Mouse (Mus musculus) liver, embryonic 13.5 days (tissue): ENCODE results near the gene Phactr1. TPM values are rescaled to one million over a fixed set of nuclear protein-coding genes. Genes with fewer than 3 reads are reported as not detected.

Experiments used
- ATAC-seq: fragments of 200-750 bp; cut with Nextera tagmentation; 2 replicates; pipeline ENCODE4 v1.8.0; 2017; ENCODE audit warnings: low read depth, mild to moderate bottlenecking, moderate number of reproducible peaks, moderate library complexity
- DNase-seq: peaks from one replicate; pipeline ENCODE4 v3.0.0; 2022
- H3K27ac ChIP-seq: fragments of 300-500 bp; sonication (generic); 2 replicates; pipeline ENCODE4 v1.5.1; 2015; ENCODE audit warnings: moderate library complexity, mild to moderate bottlenecking, inconsistent platforms
- H3K27me3 ChIP-seq: fragments of 300-500 bp; sonication (generic); 2 replicates; pipeline ENCODE4 v1.6.1; 2015; ENCODE audit warnings: mild to moderate bottlenecking, inconsistent platforms
- H3K36me3 ChIP-seq: fragments of 300-500 bp; sonication (generic); 2 replicates; pipeline ENCODE4 v1.6.1; 2015; ENCODE audit warnings: mild to moderate bottlenecking, inconsistent platforms
- H3K4me1 ChIP-seq: fragments of 300-500 bp; sonication (generic); replicated peaks from 2 replicates; pipeline ENCODE4 v1.6.1; 2015; ENCODE audit warnings: inconsistent platforms
- H3K4me2 ChIP-seq: fragments of 300-500 bp; sonication (generic); 2 replicates; pipeline ENCODE4 v1.6.1; 2015; ENCODE audit warnings: inconsistent platforms, mild to moderate bottlenecking, moderate library complexity
- H3K4me3 ChIP-seq: fragments of 300-500 bp; sonication (generic); replicated peaks from 2 replicates; pipeline ENCODE4 v1.5.1; 2015; ENCODE audit warnings: mild to moderate bottlenecking, inconsistent platforms
- H3K9ac ChIP-seq: fragments of 300-500 bp; sonication (generic); 2 replicates; pipeline ENCODE4 v1.6.1; 2015; ENCODE audit warnings: mild to moderate bottlenecking, inconsistent platforms
- H3K9me3 ChIP-seq: fragments of 300-500 bp; sonication (generic); replicated peaks from 2 replicates; pipeline ENCODE4 v1.6.1; 2016; ENCODE audit warnings: inconsistent platforms
- WGBS: fragments of 180-500 bp; shearing (Covaris S2); methylation state at CpG from one replicate; pipeline ENCODE4 v1.1.7; 2015; ENCODE audit not compliant: insufficient replicate concordance; 5-methylcytosine and 5-hydroxymethylcytosine counted together
- polyA plus RNA-seq: library from polyadenylated mRNA; unstranded; fragments of >200 nt; fragmentation: Nextera tagmentation; extraction: Ambion mirVana; gene quantifications from 2 replicates; pipeline ENCODE4 v1.2.1, GENCODE M21; 2015

Phactr1 gene
- polyA plus RNA-seq, 1 experiment from 2014 or later, result 0.24 TPM

- no peaks in the 10 kb centered on the region for H3K36me3 ChIP-seq
- no peak overlapping the region for H3K9ac ChIP-seq
- ATAC-seq (no peak), DNase-seq (no peak)
- no peak overlapping the region for H3K27ac ChIP-seq
- no peaks in the 10 kb centered on the region for H3K27me3 ChIP-seq
- 54% methylated on average over 3 of the region's 3 CpGs for WGBS
- H3K4me1 ChIP-seq, result no peaks in the 10 kb centered on the region
- H3K4me3 ChIP-seq, result no peak overlapping the region
- H3K4me2 ChIP-seq, result no peak overlapping the region
- H3K9me3 ChIP-seq, result no peaks in the 10 kb centered on the region
Observed at GRCm38 (mm10) chr13:43009596-43009995, 329.2 kb downstream of the Phactr1 start.

- ATAC-seq (no peak), DNase-seq (no peak)
- H3K27me3 ChIP-seq, result no peaks in the 10 kb centered on the region
- H3K4me2 ChIP-seq, result no peak overlapping the region
- no peaks in the 10 kb centered on the region for H3K4me1 ChIP-seq
- H3K4me3 ChIP-seq, result no peak overlapping the region
- no peaks in the 10 kb centered on the region for H3K9me3 ChIP-seq
- no peak overlapping the region for H3K9ac ChIP-seq
- no peak overlapping the region for H3K27ac ChIP-seq
- no peaks in the 10 kb centered on the region for H3K36me3 ChIP-seq
- 60% methylated on average over 3 of the region's 3 CpGs for WGBS
Observed at GRCm38 (mm10) chr13:43011516-43011915, 331.1 kb downstream of the Phactr1 start.

GRCm38 (mm10) chr13:43013984-43014383 is 333.6 kb downstream of the Phactr1 start:
- H3K36me3 ChIP-seq, result no peaks in the 10 kb centered on the region
- no peak overlapping the region for H3K4me3 ChIP-seq
- no peak overlapping the region for H3K27ac ChIP-seq
- ATAC-seq (no peak), DNase-seq (no peak)
- no peaks in the 10 kb centered on the region for H3K27me3 ChIP-seq
- H3K9ac ChIP-seq, result no peak overlapping the region
- no peaks in the 10 kb centered on the region for H3K9me3 ChIP-seq
- no peak overlapping the region for H3K4me2 ChIP-seq
- no peaks in the 10 kb centered on the region for H3K4me1 ChIP-seq
- 78% methylated on average over 4 of the region's 4 CpGs for WGBS

- WGBS, result 68% methylated on average over 6 of the region's 6 CpGs
- Histone ChIP-seq H3K27me3 (no peaks in the 10 kb centered on the region), H3K9me3 (no peaks in the 10 kb centered on the region), H3K4me3 (no peak overlapping the region), H3K36me3 (no peaks in the 10 kb centered on the region), H3K9ac (no peak overlapping the region), H3K27ac (no peak overlapping the region), H3K4me1 (no peaks in the 10 kb centered on the region), H3K4me2 (no peak overlapping the region)
- DNase-seq (no peak), ATAC-seq (no peak)
Observed at GRCm38 (mm10) chr13:43015768-43016167, 335.3 kb downstream of the Phactr1 start.

GRCm38 (mm10) chr13:43018863-43019262 is 338.4 kb downstream of the Phactr1 start:
- H3K27ac ChIP-seq, result no peak overlapping the region
- WGBS, result 62% methylated on average over 5 of the region's 5 CpGs
- no peaks in the 10 kb centered on the region for H3K9me3 ChIP-seq
- no peak overlapping the region for H3K9ac ChIP-seq
- no peak overlapping the region for H3K4me2 ChIP-seq
- no peaks in the 10 kb centered on the region for H3K27me3 ChIP-seq
- no peak for ATAC-seq
- no peak for DNase-seq
- no peak overlapping the region for H3K4me3 ChIP-seq
- no peaks in the 10 kb centered on the region for H3K4me1 ChIP-seq
- H3K36me3 ChIP-seq, result no peaks in the 10 kb centered on the region

GRCm38 (mm10) chr13:43021031-43021430 is 340.6 kb downstream of the Phactr1 start:
- no peaks in the 10 kb centered on the region for H3K27me3 ChIP-seq
- WGBS, result 72% methylated on average over 6 of the region's 6 CpGs
- no peak for DNase-seq

GRCm38 (mm10) chr13:43023005-43023404 is 342.6 kb downstream of the Phactr1 start:
- no peaks in the 10 kb centered on the region for H3K4me1 ChIP-seq
- H3K4me3 ChIP-seq, result no peak overlapping the region
- ATAC-seq, result no peak
- no peak for DNase-seq
- no peaks in the 10 kb centered on the region for H3K27me3 ChIP-seq
- no peak overlapping the region for H3K4me2 ChIP-seq
- WGBS, result 69% methylated on average over 5 of the region's 5 CpGs
- H3K27ac ChIP-seq, result no peak overlapping the region
- H3K9me3 ChIP-seq, result no peaks in the 10 kb centered on the region
- H3K36me3 ChIP-seq, result no peaks in the 10 kb centered on the region
- no peak overlapping the region for H3K9ac ChIP-seq

More at GRCm38 (mm10) chr13:43021031-43021430, 340.6 kb downstream of the Phactr1 start:
- ATAC-seq, result no peak
- H3K4me2 ChIP-seq, result no peak overlapping the region
- H3K4me1 ChIP-seq, result no peaks in the 10 kb centered on the region
- H3K27ac ChIP-seq, result no peak overlapping the region
- H3K9ac ChIP-seq, result no peak overlapping the region
- no peaks in the 10 kb centered on the region for H3K36me3 ChIP-seq
- no peak overlapping the region for H3K4me3 ChIP-seq
- H3K9me3 ChIP-seq, result no peaks in the 10 kb centered on the region

- Histone ChIP-seq H3K4me1 (no peaks in the 10 kb centered on the region), H3K4me3 (no peak overlapping the region), H3K9ac (no peak overlapping the region), H3K4me2 (no peak overlapping the region), H3K27ac (no peak overlapping the region), H3K9me3 (no peaks in the 10 kb centered on the region), H3K27me3 (no peaks in the 10 kb centered on the region), H3K36me3 (no peaks in the 10 kb centered on the region)
- 79% methylated on average over 1 of the region's 1 CpGs for WGBS
- DNase-seq (no peak), ATAC-seq (no peak)
Observed at GRCm38 (mm10) chr13:43027568-43027967, 347.1 kb downstream of the Phactr1 start.

- no peaks in the 10 kb centered on the region for H3K27me3 ChIP-seq
- H3K4me1 ChIP-seq, result no peaks in the 10 kb centered on the region
- no peak for ATAC-seq
- H3K9ac ChIP-seq, result no peak overlapping the region
- no peak overlapping the region for H3K27ac ChIP-seq
- WGBS, result 55% methylated on average over 2 of the region's 2 CpGs
- no peaks in the 10 kb centered on the region for H3K36me3 ChIP-seq
- H3K4me3 ChIP-seq, result no peak overlapping the region
- no peaks in the 10 kb centered on the region for H3K9me3 ChIP-seq
- no peak for DNase-seq
- H3K4me2 ChIP-seq, result no peak overlapping the region
Observed at GRCm38 (mm10) chr13:43030222-43030621, 349.8 kb downstream of the Phactr1 start.

- Histone ChIP-seq H3K36me3 (no peaks in the 10 kb centered on the region), H3K9me3 (no peaks in the 10 kb centered on the region), H3K9ac (no peak overlapping the region), H3K4me1 (no peaks in the 10 kb centered on the region), H3K4me3 (no peak overlapping the region), H3K4me2 (no peak overlapping the region), H3K27ac (no peak overlapping the region), H3K27me3 (no peaks in the 10 kb centered on the region)
- ATAC-seq, result no peak
- DNase-seq, result no peak
- WGBS, result 67% methylated on average over 3 of the region's 3 CpGs
Observed at GRCm38 (mm10) chr13:43032451-43032850, 352.0 kb downstream of the Phactr1 start.

GRCm38 (mm10) chr13:43036510-43036909 is 356.1 kb downstream of the Phactr1 start:
- Histone ChIP-seq H3K27me3 (no peaks in the 10 kb centered on the region), H3K9me3 (no peaks in the 10 kb centered on the region), H3K27ac (no peak overlapping the region), H3K4me2 (no peak overlapping the region), H3K4me1 (no peaks in the 10 kb centered on the region), H3K36me3 (no peaks in the 10 kb centered on the region), H3K9ac (no peak overlapping the region), H3K4me3 (no peak overlapping the region)
- no peak for ATAC-seq
- DNase-seq, result no peak
- WGBS, result 52% methylated on average over 6 of the region's 6 CpGs

GRCm38 (mm10) chr13:43042766-43043165 is 362.3 kb downstream of the Phactr1 start:
- no peak overlapping the region for H3K9ac ChIP-seq
- H3K4me3 ChIP-seq, result no peak overlapping the region
- DNase-seq (no peak), ATAC-seq (no peak)
- no peaks in the 10 kb centered on the region for H3K27me3 ChIP-seq
- H3K4me2 ChIP-seq, result no peak overlapping the region
- H3K27ac ChIP-seq, result no peak overlapping the region
- no peaks in the 10 kb centered on the region for H3K9me3 ChIP-seq
- H3K4me1 ChIP-seq, result no peaks in the 10 kb centered on the region
- no peaks in the 10 kb centered on the region for H3K36me3 ChIP-seq
- WGBS, result 49% methylated on average over 4 of the region's 4 CpGs
